Mouse (Mus musculus): ENCODE measurements around the gene Celf5.

The Celf5 gene

DNA sequence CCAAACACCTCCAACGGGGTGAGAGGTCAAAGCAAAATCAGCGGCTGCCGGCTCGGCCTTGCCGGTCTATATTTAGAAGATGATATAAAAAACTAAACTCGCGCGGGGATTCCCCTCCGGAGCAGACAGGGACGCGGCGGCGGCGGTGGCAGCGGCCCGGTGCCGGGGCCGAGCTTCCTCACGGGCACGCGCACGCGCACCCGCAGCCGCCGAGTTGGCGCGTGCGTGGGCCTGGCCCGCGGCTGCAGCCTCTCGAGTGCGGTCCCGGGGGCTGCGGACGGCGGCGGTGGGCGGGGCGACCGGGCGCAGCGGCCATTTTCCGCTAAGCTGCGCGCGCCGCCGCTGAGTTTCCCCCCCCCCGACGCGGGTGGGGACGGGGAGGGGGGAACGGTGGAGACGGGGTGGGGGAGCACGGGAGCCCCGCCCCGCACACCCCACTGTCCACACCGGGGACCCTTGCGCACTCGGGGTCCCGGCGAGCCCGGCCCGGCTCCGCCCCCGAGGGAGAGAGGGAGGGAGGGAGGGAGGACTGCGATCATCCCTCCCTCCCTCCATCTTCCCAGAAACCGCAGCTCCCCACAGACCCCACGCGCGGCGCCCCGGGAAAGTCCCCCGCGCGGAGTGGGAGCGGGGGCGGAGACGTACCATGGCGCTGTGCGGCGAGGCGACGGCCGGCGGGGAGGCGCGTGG, 52.2 kb downstream of the Celf5 start:
- DNase-seq (ENCODE audit: extremely low spot score, low read depth, low spot score), result no peak

DNA sequence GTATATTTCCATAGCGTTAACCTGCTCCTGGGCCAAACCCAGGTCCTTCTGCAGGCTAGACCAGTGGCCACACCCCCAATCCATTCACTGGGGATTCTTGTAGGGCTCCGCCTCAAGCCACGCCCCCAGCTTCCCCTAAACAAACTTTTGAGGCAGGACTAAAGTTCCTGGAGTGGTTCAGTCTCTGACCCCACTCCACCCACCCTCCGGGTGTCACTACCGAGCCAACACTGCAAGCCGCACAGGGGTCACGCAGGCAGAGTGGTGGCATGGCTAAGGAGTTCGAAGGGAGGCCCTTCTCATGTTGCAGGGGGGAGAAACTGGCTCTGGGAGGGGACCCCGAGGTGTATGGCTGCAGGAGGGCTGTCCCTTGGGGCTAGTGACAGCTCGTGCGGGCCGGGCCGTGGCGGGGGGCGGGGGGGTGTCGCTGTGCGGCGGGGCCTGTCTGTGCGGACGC, 52.9 kb downstream of the Celf5 start:
- DNase-seq (ENCODE audit: extremely low spot score, low read depth, low spot score), result no peak

DNA sequence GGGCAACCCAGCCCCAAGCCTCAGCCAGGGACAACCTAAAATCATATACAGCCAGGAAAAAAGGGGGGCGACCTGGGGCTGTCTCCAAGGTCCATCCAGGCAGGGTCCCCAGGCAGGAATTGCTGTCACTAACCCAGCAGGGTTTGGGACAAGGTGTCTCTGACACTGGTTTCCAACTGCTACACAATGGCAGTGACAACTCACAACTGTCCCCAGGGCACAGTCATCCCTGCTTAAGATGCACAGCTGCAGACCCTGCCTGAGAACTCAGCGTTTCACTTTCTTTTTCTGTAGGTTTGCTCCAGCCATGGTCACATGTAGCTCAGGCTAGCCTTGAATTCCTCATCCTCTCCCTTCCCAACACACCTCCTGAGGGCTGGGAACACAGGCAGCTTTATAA, 53.4 kb downstream of the Celf5 start:
- no peak for DNase-seq (ENCODE audit: extremely low spot score, low read depth, low spot score)

DNA sequence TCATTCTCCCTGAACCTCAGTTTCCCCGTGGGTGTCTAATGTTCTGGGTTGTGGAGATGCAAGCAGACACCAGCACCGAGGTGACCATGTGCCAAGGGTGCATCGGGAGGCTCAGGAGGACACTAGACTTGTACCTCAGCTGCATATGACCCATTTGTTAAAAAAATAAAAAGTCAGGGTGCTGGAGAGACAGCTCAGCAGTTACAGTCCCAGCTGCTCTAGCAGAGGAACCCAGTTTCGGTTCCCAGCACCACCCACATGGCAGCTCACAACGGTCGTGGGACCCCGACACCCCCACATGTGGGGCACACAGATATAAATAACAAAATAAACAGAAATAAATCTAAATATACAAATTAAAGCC, 54.0 kb downstream of the Celf5 start:
- no peak for DNase-seq (ENCODE audit: extremely low spot score, low read depth, low spot score)

DNA sequence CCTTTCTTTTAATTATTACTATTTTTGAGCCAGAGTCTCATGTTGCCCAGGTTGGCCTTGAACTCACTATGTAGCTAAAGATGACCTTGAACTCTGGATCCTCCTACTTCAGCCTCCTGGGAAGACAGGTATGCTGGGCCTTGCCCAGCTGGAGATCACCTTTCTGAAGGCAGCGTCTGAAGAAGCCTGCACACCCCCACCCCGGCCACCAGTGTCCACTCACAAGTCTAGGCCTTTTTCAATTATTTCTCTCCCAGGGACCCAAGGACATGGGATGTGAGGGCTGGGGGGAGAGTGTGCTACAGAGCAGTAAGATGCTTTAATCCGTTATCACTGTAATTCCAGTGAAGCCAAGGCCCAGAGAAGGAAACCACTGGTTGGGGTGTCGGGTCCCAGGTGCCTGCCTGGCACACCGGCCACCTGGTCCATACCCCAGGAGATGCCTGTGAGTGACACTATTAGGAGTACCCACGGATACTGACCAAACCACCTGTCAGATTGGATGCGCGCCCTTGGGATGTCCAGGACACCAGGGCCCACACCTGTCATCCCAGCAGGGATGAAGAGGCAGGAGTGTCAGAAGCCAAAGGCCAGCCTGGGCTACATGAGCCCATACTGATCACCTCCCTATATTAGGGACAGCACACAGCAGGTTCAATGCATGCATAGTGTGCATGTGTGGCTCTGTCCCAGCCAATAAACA, 54.6 kb downstream of the Celf5 start:
- no peak for DNase-seq (ENCODE audit: extremely low spot score, low read depth, low spot score)

DNA sequence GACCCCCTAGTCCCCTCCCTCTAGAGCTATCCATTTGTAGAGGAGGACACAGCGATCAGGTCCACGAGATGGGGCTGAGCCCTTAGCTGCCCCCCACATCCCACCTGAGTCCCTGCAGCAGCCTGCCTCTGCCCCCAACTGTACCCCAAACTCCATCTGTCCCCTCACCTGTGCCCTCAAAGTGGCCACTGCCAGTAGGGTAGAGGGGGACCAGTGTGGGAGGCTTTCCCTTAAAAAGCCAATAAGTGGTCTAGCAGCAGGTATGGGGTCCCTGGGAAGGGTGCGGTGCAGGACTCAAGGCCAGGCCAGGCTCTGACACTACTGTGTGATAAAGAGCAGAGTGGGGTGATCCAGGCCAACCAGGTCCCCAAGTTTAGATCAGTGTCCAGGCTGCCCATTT, 55.2 kb downstream of the Celf5 start:
- no peak for DNase-seq (ENCODE audit: extremely low spot score, low read depth, low spot score)

DNA sequence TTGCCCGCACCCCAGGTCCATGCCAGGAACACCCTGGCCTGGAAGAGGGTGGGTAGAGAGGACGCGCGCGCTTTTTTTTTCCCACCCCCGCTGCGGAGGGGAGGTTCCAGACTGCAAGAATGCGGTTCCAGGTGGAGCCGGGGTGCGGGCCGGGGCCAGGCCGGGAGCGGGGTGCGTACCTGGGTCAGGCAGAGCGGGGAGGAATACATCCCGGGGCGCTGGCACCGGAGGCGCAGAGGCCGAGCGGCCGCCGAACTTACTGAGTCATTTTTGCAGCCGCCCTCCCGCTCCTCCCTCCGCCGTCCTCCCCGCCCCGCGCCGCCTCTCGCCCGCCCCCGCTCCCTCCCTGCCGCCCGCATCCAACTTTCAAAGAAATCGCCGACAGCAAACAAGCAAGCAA, 55.6 kb downstream of the Celf5 start:
- no peak for DNase-seq (ENCODE audit: extremely low spot score, low read depth, low spot score)

DNA sequence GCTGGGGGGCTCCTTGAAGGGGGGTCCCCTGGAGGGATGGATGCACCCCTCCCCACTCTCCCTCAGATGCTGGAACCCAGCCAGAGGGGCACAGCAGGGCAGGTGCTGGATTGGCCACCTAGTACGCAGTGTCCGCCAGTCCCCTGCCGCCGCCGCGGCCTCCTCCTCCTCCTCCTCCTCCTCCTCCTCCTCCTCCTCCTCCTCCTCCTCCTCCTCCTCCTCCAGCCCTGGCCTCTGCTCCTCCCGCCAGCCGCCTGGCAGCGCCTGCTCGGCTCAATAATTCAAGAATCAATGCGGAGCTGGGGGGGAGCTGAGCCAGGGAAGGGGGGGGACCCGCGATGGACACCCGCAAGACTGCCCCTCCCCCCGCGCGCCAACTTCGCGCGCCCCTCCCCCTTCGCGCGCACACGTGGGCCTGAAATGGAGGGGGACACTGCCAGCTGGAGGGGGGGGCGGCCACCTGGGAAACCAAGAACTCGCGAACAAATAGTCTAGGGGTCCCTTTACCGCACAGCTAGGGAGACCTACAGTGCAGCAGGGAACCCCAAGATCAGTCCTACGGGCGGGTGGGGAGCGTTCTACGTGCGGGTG, 56.3 kb downstream of the Celf5 start:
- DNase-seq (ENCODE audit: extremely low spot score, low read depth, low spot score), result no peak

DNA sequence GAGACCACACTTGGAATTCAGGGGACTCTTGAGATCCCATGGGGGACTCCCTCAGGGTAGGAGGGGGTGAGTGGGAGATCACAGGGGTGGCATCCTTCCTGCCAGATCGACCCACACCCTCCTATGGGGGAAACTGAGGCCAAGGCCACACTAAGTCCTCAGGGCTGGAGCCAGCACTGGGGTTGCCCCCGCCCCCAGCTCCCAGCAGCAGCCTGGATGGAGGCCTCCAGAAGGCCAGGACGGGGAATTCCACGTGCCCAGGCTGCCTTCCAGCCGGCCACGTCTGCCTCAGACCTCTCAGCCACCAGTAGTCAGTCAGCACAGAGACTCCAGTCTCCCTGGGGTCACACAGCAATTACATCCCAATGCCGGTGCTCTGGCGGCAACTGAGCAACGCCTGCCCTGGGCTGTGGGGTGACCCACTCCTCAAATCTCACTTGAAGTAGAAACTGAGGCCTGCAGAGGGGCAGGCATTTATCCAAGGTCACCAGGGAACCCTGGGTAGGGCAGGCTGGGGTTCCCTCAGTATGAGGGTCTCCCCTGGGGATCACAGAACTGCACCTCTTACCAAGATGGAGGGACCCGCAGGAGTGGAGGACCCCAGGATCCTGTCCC, 57.2 kb downstream of the Celf5 start:
- no peak for DNase-seq (ENCODE audit: extremely low spot score, low read depth, low spot score)

DNA sequence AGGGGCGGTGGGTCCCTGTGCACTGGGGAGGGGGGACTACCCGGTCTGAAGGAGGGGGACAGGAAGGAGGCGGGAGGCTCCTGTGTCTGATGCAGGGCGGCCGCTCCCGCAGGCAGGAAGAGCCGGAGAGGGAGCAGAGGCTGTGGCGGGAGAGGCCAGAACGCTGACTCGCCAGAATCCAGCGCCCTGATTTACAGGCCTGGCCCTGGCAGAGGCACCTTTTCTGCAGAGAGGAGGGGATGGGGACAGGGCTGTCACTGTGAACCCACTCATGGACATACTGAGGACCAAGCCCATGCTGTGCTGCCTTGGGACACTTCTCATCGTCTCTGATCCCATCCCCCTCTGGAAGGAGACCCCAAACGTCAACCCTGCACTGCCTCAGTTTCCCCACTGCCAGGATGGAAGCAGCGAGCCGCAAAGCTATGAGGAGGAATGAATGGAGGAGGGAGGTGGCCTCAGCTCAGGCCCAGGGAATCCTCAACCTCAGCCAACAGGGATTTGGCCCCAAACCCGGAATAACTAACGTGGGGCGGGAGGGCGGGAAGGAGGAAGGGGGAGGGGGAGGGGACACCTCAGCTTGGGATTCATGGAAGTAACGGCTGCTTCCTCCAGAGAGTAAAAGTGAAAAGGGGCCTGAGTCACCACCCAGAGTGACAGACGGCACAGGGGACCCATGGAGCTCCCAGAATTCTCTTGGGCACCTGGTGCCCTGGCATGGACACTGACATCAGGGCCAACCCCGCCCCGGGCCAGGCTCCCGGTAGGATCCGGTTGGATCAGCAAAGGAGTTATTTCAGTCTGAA, 58.1 kb downstream of the Celf5 start:
- DNase-seq (ENCODE audit: extremely low spot score, low read depth, low spot score), result no peak

DNA sequence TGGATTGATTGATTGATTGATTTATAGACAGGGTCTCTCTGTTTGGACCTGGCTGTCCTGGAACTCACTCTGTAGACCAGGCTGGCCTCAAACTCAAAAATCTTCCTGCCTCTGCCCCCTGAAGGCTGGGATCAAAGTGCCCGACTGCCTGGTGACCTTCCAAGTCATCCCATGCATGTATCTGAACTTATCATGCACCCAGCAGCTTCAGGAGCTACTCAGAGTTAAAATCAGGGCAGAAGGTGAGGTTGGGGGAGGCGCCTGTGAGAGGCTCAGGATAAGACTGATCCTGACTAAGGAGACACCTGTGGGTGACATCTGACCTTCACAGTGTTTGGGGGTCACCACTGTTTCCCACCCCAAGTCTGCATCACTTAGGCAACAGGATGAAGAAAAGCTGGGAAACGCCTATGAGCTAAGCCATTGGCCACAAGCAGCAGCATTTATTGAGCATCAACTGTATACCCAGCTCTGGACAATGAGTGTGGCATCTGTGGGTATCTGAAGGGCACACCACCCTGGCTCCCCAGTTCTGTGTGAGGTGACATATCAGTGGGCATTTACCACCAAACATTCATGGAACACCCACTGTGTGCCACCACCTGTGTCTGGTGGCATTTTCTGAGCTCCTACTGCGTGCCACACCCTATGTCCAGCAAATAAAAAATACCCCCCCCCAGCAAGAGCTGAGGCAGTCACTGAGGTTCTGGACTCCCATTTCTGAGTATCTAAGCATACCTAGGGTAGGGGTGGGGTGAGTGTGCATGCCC, 58.8 kb downstream of the Celf5 start:
- no peak for DNase-seq (ENCODE audit: extremely low spot score, low read depth, low spot score)

DNA sequence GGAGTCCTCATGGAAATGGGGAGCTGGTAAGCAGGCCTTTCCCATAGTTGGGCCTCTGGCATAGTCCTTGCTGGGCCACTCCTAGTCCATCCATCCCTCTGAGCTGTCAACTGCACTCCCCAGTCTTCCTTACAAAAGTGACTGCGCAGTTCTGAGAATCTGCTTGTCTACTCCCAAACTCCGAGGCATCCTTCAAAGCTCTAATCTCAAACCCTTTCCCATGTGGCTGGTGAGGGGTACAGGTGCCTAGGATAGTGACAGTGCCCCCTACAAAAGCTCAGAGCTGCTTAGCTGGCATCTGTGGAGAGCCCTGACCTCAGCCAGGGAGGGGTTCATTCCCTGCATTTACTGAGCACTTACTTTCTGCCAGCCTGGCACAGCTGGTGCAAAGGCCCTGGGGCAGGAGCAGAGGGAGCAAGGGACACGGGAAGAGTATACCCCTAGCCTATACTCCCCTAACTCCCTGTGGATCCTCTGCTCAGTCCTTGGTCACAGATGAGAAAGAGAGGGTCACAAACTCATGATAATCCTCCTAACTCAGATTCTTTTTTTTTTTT, 59.8 kb downstream of the Celf5 start:
- DNase-seq (ENCODE audit: extremely low spot score, low read depth, low spot score), result no peak

DNA sequence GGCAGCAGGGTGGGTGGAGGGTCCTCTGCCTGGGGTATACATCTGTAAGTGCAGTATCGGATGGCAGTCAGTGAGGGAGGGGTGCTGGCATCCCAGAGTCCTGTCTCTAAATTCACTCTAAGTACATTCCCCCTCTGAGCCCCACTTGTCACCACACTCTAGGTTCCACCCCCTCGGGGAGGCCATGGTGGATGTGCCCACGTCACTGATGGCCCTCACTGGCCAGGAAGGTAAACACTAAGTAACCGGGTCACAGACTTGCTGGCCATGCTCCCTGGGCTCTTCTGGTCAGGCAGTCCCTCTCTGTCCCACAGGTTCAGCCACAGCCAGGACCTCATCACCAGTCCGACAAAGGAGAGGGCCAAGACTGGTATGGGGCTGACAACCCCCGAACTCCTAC, 60.3 kb downstream of the Celf5 start:
- no peak for DNase-seq (ENCODE audit: extremely low spot score, low read depth, low spot score)

DNA sequence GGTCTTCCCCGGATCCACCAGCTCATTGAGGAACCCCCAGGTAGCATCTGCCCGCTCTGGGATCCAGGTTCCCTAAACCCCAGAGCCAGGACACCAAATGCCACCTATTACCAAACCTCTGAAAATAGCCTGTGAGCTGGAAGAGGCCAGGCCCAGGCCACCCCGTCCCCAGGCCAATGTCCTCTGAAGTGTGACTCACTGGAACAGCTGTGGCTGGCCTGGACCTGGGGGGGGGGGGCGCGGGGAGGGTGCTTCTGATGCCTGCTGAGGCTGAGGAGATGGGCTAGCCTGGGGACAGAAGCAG, 60.8 kb downstream of the Celf5 start:
- DNase-seq (ENCODE audit: extremely low spot score, low read depth, low spot score), result no peak

DNA sequence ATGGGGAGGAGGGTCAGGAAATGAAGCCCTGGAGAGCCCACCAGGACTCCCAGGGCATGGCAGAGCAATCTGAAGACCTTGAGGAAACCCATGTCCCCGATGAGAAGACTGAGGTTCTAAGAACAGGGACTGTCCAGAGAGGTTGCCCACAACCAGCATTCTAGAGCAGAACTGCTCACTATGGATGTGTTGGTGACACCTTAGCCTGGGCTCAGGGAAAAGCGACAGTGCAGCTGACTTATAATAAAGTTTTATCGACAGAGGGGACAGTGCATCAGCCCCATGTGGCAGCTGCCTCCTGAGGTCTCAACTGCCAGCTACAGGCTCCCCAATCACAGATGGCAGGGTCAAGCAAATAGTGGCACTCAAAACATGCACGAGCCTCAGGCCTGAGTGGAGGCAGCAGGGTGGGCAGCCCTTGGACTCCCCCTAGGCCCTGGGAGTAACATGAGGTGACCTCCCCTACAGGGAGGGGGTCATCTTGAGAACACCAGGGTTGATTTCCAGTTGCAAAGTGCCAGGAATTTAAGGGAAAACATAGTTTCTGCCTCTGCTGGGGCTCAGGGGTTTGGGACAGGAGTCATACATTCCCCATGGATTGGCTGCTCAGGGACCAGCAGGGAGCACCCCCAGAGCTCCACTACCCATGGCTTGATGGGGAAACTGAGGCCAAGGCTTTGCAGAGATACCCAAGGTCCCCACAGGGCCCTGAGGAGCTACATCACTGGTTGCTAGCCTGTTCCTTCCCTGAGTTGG, 61.3 kb downstream of the Celf5 start:
- no peak for DNase-seq (ENCODE audit: extremely low spot score, low read depth, low spot score)

DNA sequence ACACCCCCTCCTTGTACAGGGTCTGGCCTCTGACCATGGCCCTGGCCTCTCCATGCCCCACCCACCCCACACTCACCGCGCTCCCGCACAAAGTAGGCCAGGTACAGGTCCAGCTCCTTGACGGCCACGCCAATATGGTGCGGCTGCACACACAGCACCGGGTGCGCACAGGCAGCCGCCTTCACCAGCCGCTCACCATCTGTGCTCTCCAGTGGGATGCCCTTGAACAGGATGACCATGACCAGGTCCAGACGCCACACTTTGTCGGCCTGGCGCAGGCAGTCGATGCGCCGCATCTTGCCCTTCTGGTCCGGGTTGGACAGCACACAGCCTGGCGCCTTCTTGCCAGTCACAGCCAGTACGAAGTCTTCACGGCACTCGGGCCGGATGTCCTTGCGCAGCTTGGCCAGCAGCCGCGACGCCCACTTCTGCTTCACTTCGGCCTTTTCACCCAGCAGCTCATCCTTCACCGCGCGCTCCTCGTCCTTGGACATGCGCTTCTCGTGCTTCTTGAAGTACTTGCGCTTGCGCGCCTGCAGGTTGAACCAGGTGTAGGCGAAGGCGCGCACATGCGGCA, 62.2 kb downstream of the Celf5 start:
- no peak for DNase-seq (ENCODE audit: extremely low spot score, low read depth, low spot score)

DNA sequence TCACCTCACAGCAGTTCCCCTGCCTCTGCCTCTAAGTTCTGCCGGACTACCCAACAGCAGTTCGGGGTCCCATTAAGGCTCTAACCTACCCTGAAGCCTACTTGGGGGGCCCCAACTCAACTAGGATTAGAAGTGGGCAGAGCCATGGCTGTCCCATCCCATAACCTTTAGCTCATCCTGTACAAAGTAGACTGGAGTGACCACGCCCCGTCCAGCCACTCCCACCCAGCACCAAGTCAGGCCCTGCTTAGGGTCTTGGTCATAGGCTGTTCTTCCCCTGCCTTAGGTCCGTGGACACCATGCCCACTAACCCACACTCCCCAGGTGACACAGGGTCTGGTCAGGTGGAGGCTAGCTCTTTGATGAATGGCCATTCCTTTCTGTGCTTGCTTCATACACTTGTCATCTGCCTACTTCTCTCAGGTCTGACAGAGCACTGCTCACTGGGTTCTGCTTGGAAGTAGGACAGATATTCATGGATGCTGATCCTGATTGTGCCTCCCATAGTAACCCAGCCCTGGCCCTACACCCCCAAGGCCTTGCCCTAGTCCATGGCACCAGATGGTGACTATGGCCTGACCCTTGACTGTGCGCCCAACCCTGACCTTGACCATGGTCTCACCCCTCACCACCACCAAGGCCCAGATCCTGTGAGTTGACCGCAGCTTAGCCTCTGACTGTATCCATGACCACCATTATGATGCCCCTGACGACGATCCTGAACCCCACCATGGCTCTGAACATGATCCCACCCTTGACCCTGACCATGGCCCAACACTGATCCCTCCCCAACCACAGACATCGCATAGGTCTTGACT, 63.2 kb downstream of the Celf5 start:
- no peak for DNase-seq (ENCODE audit: extremely low spot score, low read depth, low spot score)
